Mouse (Mus musculus) adrenal gland, postnatal 10 days (tissue): ENCODE data around the gene Sirt4. TPM values are rescaled to one million over a fixed set of nuclear protein-coding genes. Genes with fewer than 3 reads are reported as not detected.

Source experiments
- DNase-seq: peaks from one replicate; pipeline ENCODE4 v3.0.0; 2021; ENCODE audit warnings: mixed read lengths
- total RNA-seq, 2 experiments: library from RNA; stranded (reverse); gene quantifications; 2 replicates each; pipeline ENCODE4 v1.2.3; 2021

The Sirt4 gene
- total RNA-seq, 2 experiments from 2014 or later = 15.8 to 31.4 TPM

DNA sequence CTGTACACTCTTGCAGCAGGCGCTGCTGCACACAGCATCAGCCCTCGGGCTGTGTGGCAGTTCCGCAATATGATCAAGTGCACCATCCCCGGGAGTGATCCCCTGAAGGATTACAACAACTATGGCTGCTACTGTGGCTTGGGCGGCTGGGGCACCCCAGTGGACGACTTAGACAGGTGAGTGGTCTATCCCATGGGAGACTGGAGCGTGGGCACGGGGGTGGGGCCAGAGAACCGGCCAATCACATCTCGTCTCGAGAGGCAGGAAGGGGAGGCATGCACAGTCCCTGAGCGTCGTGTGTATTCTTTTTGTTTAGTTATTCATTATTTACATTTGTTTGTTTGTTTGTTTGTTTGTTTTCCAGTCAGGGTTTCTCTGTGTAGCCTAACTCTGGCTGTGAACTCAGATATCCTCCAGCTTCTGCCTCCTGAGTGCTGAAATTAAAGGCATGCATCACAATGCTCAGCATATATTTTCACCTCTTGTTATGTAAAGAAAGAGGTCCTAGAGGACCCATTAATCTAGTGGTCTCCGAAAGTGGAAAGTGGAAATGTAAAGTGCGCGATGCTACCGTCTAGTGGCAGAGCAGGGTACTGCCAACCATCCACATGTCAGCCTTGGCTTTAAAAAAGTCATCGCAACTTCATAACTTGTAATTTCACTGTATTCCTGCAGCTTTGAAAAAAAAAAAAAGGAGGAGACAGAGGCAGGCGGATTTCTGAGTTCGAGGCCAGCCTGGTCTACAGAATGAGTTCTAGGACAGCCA lies 13.6 kb downstream of the Sirt4 start:
- peak; percentile 78 for DNase-seq

DNA sequence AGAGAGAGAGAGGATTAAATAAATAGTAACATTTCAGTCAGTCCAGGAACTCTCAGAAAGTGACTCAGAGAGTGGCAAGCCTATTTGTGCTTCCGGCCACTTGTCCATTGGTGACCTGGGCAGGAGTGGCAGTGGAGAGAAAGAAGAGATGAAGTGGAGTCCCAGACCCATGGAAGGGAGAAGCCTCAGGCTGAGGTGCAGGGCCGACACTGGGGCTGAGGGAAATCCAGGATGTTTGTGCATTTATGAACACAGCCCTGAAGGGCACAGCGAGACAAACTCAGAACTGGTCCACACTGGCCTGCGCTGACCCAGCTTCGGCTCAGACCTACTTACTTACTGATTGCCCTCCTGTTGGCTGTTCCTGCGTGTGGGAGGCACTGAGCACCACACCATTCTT lies 14.7 kb downstream of the Sirt4 start:
- no peak for DNase-seq

- no peak for DNase-seq
These were observed 18.7 kb downstream of the Sirt4 start, which contains the start of gene Pla2g1b for GRCm38 (mm10) chr5:115465642-115466420. Gene Pla2g1b, plus strand, starts transcription at chr5:115466262.

DNA sequence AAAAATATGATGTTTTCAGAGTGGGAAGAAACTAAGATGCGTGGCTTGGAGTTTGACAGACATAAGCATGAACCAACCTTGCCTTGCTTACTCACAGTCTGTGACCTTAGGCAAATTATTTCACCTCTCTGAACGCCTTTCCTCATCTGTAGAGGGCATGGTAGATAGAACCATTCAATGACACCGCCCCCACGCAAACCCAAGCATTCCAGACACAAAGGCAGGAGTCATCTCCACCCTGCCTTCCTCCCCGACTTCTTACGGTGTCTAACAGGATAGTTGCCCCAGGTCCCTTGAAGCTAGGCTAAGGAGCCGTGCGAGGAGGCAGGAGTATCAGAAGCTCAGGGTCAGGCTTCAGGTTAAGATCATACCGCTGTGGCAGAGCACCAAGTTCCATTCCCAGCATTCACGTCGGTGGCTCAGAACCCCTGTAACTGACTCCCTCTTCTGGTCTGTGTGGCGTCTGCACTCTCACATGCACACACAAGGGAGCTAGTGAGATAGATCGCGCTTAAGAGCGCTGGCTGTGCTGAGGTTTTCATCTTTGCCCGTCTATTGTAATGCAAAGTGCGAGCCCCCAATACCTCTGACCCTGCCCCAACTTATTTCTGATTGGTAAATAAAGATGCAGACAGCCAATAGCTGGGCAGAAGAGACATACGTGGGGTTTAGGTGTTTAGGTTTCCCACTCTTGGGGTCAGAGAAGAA lies 20.0 kb downstream of the Sirt4 start:
- DNase-seq = no peak

DNA sequence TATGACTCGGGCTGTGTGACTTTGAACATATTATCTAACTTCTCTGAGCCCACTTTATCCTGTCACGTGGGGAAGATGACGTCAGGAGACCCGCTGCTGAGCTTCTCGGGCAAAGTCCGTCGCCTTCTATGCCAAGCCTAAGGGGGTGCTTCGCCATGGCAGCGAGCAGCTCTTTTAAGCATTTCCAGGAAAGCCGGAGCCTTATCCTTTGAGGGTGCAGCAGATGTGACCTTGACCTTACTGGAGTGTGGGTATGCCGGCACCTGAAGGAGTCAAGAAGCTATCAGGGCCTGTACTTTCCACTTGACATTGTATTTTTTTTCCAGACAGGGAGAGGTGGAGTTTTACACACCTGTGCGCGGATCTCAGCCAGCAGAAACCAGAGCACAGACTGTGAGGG lies 25.6 kb downstream of the Sirt4 start:
- no peak for DNase-seq

DNA sequence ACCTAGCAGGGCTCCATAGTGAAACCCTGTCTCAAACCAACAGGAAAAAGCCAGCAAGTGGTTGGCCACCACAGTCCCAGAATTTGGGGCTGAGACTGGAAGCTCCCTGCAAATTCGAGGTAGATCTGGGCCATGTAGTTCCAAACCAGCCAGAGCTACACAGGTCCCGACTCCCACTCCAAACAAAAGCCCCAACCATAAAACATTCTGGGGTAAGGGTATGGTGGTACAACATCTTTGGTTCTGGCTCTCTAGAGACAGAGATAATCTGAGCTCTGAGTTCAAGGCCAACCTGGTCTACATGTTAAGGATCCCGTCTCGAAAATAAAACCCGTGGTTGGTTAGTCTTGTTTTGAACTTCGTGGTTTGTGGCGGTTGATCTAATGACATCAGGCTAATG lies 28.7 kb downstream of the Sirt4 start:
- no peak for DNase-seq

GRCm38 (mm10) chr5:115454422-115455090 lies 30.0 kb downstream of the Sirt4 start:
- DNase-seq = no peak

DNA sequence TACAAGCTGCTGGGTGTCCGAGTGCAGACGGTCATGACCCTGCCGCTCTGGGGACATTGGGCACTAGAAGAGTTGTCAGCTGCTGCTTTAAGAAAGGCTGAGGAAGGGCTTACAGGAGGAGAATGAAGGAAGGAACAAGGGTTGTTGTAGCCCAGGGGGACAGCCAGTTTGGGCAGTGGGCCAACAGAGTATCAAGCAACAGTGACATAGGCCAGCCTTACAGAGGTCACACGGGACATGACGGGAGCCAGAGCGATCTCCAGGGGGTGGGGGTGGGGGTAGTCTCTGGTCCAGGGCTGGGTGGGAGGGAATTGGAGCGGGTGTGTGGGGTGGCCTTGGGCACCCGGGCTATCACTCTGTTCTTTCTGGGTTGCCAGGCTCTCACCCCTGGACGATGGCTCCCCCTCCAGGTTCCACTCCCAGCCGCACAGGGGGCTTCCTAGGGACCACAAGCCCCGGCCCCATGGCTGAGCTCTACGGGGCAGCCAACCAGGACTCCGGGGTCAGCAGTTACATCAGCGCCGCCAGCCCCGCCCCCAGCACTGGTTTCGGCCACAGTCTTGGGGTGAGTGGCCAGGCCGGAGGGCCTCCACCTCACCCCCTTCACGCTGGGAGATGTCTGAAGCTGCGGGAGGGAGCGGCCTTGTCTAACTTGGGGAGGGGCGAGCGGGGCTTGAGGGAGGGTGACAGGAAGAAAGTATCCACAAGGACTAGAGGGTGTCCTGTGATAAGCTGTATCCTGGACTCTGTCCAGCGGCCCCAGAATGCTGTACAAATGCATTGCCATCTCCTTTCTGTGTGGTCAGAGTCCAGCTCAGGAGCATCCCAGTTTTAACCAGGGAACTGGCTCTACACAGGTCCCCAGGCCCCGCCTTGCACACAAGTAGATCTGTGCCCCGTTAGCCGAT lies 33.9 kb downstream of the Sirt4 start:
- DNase-seq = no peak

DNA sequence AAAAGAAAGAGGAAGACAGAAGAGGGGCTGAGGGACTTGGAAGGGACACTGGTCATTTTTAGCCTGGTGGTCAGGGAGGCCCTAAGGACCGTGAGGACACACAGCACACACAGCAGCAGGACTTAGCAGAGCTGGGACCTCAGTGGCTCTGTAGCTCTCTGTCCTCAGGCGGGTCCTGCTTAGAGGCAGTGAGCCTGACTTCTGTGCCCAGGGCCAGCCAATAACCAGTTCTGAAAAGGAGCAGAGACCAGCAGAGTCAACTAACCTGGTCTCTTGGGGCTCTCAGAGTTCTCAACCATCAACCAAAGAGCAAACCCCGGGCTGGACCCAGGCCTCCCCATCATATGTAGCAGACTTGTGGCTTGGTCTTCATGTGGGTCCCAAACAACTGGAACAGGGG lies 35.3 kb downstream of the Sirt4 start:
- no peak for DNase-seq

DNA sequence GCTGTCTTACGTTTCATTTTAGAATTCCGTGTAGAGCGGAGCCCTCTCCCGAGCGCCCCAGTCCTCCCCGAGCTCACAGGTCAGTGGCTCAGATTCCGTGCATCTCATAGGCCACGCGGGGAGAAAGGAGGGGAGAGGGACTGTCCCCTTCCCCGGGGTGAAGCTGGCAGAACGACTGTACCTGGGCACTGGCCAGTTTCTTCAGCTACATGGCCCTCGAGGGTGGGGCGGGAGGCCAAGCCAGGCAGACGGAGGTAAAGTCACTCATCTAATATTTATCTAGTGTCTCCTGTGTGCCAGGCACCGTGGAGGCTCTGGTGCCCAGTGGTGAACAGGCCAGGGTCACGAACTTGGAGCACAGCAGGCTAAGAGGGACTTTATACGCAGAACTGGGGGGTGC lies 37.4 kb downstream of the Sirt4 start:
- peak; percentile 41 for DNase-seq

- DNase-seq = no peak
These were observed 40.4 kb downstream of the Sirt4 start for GRCm38 (mm10) chr5:115444130-115444529.

- peak; percentile 34 for DNase-seq
These were observed 41.9 kb downstream of the Sirt4 start for GRCm38 (mm10) chr5:115442663-115443062.

- DNase-seq = peak; percentile 86
These were observed 43.2 kb downstream of the Sirt4 start for GRCm38 (mm10) chr5:115441205-115441849.

DNA sequence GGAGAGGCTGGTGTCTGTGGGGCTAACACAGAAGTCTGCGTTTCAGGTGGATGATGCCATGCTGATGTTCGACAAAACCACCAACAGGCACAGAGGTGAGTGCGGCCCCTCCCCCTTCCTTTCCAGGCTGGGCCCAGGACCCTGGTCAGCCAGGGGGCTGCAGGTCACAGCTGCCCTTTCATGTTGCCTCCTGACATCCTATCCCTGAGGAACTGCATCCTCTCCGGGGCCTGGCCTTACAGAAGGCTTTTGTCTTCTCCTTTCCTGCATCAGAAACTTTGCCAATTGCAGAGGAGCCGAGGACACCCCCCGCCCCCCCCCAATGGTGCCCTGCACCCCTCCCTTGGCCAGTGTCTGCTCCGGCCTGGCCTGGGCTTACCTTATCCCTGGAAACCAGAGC lies 45.9 kb downstream of the Sirt4 start:
- DNase-seq = no peak

DNA sequence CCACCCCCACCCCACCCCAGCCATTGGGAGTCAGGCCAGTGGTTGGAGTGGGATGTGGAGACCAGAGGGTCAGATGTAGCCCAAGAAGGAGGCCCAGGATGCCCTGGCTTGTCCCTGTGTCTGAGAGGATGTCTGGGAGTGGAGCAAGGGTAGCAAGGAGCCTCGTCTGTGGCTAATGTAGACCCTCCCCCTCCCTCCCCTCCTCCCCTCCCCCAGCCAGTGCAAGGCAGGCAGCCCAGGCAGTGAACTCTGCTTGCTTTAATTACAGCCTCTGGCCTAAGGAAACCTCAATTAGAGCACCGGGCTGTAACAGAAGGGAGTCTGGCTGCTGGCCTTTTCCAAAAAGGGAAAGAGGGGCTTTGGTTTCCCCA lies 46.6 kb downstream of the Sirt4 start:
- no peak for DNase-seq

DNA sequence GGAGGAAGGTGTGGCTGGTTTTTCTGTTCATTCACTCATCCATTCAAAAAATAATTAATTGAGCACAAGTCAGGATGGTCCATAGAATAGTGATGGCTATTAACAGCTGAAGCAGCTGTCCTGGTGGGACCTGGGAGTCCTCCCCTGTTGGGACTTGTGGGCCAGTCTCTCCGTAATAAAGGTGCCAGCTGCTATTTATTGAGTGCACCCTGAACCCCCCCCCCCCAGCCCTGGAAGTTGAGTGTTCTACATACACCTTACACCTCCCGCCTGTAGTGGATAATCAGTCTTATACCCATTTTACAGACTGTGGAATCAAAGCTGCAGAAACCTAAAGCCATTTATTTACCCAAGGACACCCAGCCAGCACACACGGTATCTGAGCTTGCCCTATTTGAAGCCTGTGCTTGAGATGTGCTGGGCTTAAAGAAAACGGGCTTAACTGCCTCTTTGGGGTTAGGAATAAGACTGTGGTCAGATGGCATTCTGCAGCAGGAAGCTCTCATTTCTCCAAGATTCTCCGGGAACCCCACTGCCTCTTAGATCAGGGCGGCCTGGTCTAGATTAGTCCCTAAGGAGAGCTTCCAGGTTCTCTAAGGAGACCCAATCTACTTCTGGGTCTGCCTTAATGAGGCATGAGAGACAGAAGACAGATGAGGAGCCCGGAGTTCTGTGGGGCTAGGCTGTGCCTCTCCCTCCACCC lies 47.1 kb downstream of the Sirt4 start:
- DNase-seq = no peak

GRCm38 (mm10) chr5:115436421-115437124 lies 48.0 kb downstream of the Sirt4 start:
- DNase-seq = peak; percentile 81

- DNase-seq = no peak
These were observed 48.7 kb downstream of the Sirt4 start for GRCm38 (mm10) chr5:115435755-115436379.
